Mouse (Mus musculus) c-Kit-negative CD71-positive TER-119-positive erythroid progenitor cells, embryonic 14.5 days (primary cell): Measurements from ENCODE around the gene Dgkz.

ENCODE experiments used
- DNase-seq: peaks from one replicate; pipeline ENCODE4 v3.0.0-alpha.2; 2013; ENCODE audit warnings: low read depth, low spot score

The Dgkz gene

GRCm38 (mm10) chr2:91961901-91962761, 13.5 kb downstream of the Dgkz start:
- DNase-seq = no peak

- DNase-seq = no peak
Observed at GRCm38 (mm10) chr2:91960459-91960858, 15.2 kb downstream of the Dgkz start.

- no peak for DNase-seq
Observed at GRCm38 (mm10) chr2:91959544-91960410, 15.9 kb downstream of the Dgkz start.

GRCm38 (mm10) chr2:91958701-91959457, 16.8 kb downstream of the Dgkz start:
- no peak for DNase-seq

GRCm38 (mm10) chr2:91958049-91958448, 17.6 kb downstream of the Dgkz start:
- DNase-seq = no peak

GRCm38 (mm10) chr2:91957096-91957495, 18.6 kb downstream of the Dgkz start:
- no peak for DNase-seq

GRCm38 (mm10) chr2:91955875-91956274, 19.8 kb downstream of the Dgkz start:
- DNase-seq = no peak

GRCm38 (mm10) chr2:91955121-91955591, 20.5 kb downstream of the Dgkz start:
- DNase-seq = no peak

GRCm38 (mm10) chr2:91953825-91954224, 21.8 kb downstream of the Dgkz start:
- DNase-seq = no peak

GRCm38 (mm10) chr2:91950275-91951085, 25.2 kb downstream of the Dgkz start:
- DNase-seq = no peak

GRCm38 (mm10) chr2:91949411-91950274, 26.0 kb downstream of the Dgkz start:
- DNase-seq = no peak

- no peak for DNase-seq
Observed at GRCm38 (mm10) chr2:91948792-91949241, 26.8 kb downstream of the Dgkz start.

GRCm38 (mm10) chr2:91948151-91948509, 27.5 kb downstream of the Dgkz start:
- no peak for DNase-seq

- DNase-seq = no peak
Observed at GRCm38 (mm10) chr2:91947397-91948150, 28.1 kb downstream of the Dgkz start.

- DNase-seq = no peak
Observed at GRCm38 (mm10) chr2:91946836-91947235, 28.8 kb downstream of the Dgkz start.

GRCm38 (mm10) chr2:91945483-91945882, 30.2 kb downstream of the Dgkz start, which contains the start of gene Gm9821:
Gm9821 (plus strand) TSS chr2:91945703.
- DNase-seq = no peak

- no peak for DNase-seq
Observed at GRCm38 (mm10) chr2:91944170-91944950, 31.3 kb downstream of the Dgkz start.

GRCm38 (mm10) chr2:91942356-91942755, 33.3 kb downstream of the Dgkz start:
- no peak for DNase-seq
